Comparison of ENCODE assay signal across 15 mouse cellular contexts in genomic region chr14:58511571-58511985, GRCm38 (mm10).
DNase-seq lines count a peak whose midpoint lies in the region; ATAC-seq and TF ChIP-seq lines count a peak whose summit lies in the region.
"Had no signal": no experiment of that assay in that cellular context is flagged by ENCODE, and none has a peak within 500 bp of the region (broad histone marks: within the 10 kb centered on the region; RNA-seq: fewer than 3 reads in every experiment).

No protein-coding gene starts in this region.

- no peaks in the 10 kb centered on the region for H3K36me3 ChIP-seq in liver, adult 2 months (ENCODE audit: control insufficient read depth, insufficient read depth, low read length)
- H3K36me3 ChIP-seq in liver, embryonic 11.5 days (ENCODE audit: control insufficient read depth, insufficient read depth, low read length): no peaks in the 10 kb centered on the region
- H3K36me3 ChIP-seq: embryonic facial prominence, embryonic 15.5 days; hindbrain, embryonic 12.5 days; lung, embryonic 15.5 days; neural tube, embryonic 12.5 days had no signal

- H3K9ac ChIP-seq in liver, adult 2 months (ENCODE audit: low read depth, low read length): no peak overlapping the region
- no peak overlapping the region for H3K9ac ChIP-seq in liver, embryonic 11.5 days (ENCODE audit: low read depth, low read length)
- H3K9ac ChIP-seq: embryonic facial prominence, embryonic 15.5 days; hindbrain, embryonic 12.5 days; lung, embryonic 15.5 days; neural tube, embryonic 12.5 days had no signal

- intact Hi-C loops in gastrocnemius, postnatal 36 days (cut with DNase I): no loop called here

- no peaks in the 10 kb centered on the region for H3K79me2 ChIP-seq in liver, adult 2 months (ENCODE audit: control insufficient read depth, insufficient read depth, low read length)

- TF ChIP-seq CTCF in liver, adult 2 months (IDR thresholded peaks at IDR 0.05; ENCODE audit: low read depth, low read length): no peak

- TF ChIP-seq POLR2A in liver, adult 2 months (IDR thresholded peaks at IDR 0.05; ENCODE audit: extremely low read depth, insufficient read depth, low read length): no peak

- WGBS in liver, adult 2 months: 29% methylated on average over 4 of the region's 4 CpGs
- WGBS in liver, embryonic 11.5 days: 65% methylated on average over 4 of the region's 4 CpGs

- DNase-seq in gastrocnemius, postnatal 25 days: peak; percentile 19
- DNase-seq in gastrocnemius, postnatal 36 days: no peak
- peak; percentile 67 for DNase-seq in liver, adult 2 months (ENCODE audit: extremely low read depth, low read depth, low spot score)
- no peak for DNase-seq in liver, embryonic 11.5 days (ENCODE audit: low spot score)
- peak; percentile 83 for DNase-seq in kidney, adult 9 months
- DNase-seq in kidney, postnatal 36 days: peak; percentile 68 to 76
- no peak for DNase-seq in right cerebral cortex, postnatal 25 days
- DNase-seq: cerebellum, adult 11-12 months; liver had no signal

- no peak for ATAC-seq in liver, embryonic 11.5 days (replicated peaks; ENCODE audit: low FRiP score)
- ATAC-seq: CD4-positive, CD25-positive, alpha-beta regulatory T cell, adult 4 months had no signal

- H3K4me3 ChIP-seq in liver, adult 2 months (ENCODE audit: insufficient read depth, low read depth, low read length): no peak overlapping the region
- no peak overlapping the region for H3K4me3 ChIP-seq in liver, embryonic 11.5 days (ENCODE audit: low read depth, low read length)
- H3K4me3 ChIP-seq: embryonic facial prominence, embryonic 15.5 days; heart, adult 2 months; hindbrain, embryonic 12.5 days; lung, embryonic 15.5 days; neural tube, embryonic 12.5 days had no signal

- H3K4me2 ChIP-seq in liver, embryonic 11.5 days: no peak overlapping the region
- H3K4me2 ChIP-seq: embryonic facial prominence, embryonic 15.5 days; hindbrain, embryonic 12.5 days; lung, embryonic 15.5 days; neural tube, embryonic 12.5 days had no signal

- H3K27ac ChIP-seq in liver, adult 2 months (replicated peaks; ENCODE audit: insufficient read depth, low read depth, low read length): no peak overlapping the region
- H3K27ac ChIP-seq in liver, embryonic 11.5 days (ENCODE audit: low read depth, low read length): no peak overlapping the region
- H3K27ac ChIP-seq: embryonic facial prominence, embryonic 15.5 days; heart, adult 2 months; hindbrain, embryonic 12.5 days; lung, embryonic 15.5 days; neural tube, embryonic 12.5 days had no signal

- peaks cover 3% of the 10 kb centered on the region; the same call in 1 of the 2 replicates for H3K4me1 ChIP-seq in liver, adult 2 months (ENCODE audit: control insufficient read depth, insufficient read depth, low read length)
- H3K4me1 ChIP-seq in liver, embryonic 11.5 days (replicated peaks; ENCODE audit: control insufficient read depth, insufficient read depth, low read length): no peaks in the 10 kb centered on the region
- H3K4me1 ChIP-seq: hindbrain, embryonic 12.5 days; neural tube, embryonic 12.5 days had no signal

- no peaks in the 10 kb centered on the region; the same call in 1 of the 2 replicates for H3K27me3 ChIP-seq in liver, adult 2 months (ENCODE audit: control insufficient read depth, insufficient read depth, low read length)
- no peaks in the 10 kb centered on the region for H3K27me3 ChIP-seq in liver, embryonic 11.5 days (replicated peaks; ENCODE audit: control insufficient read depth, insufficient read depth, low read length)
- H3K27me3 ChIP-seq: embryonic facial prominence, embryonic 15.5 days; hindbrain, embryonic 12.5 days; lung, embryonic 15.5 days had no signal

- H3K9me3 ChIP-seq in liver, embryonic 11.5 days (ENCODE audit: control insufficient read depth, low read length): no peaks in the 10 kb centered on the region
- H3K9me3 ChIP-seq: embryonic facial prominence, embryonic 15.5 days; hindbrain, embryonic 12.5 days; lung, embryonic 15.5 days; neural tube, embryonic 12.5 days had no signal

Comparison
In these comparisons a context has a peak if more than half of its experiments do, and no peak if none do; other contexts are left out.
1. DNase-seq: peak in gastrocnemius, postnatal 25 days (single experiment), liver, adult 2 months (single experiment), kidney, adult 9 months (single experiment) and kidney, postnatal 36 days (2 of 2); none in gastrocnemius, postnatal 36 days (0 of 2), liver, embryonic 11.5 days (single experiment) and right cerebral cortex, postnatal 25 days (single experiment).